Mouse (Mus musculus) limb, embryonic 15.5 days (tissue): ENCODE measurements around the gene Vwa7. TPM values are rescaled to one million over a fixed set of nuclear protein-coding genes. Genes with fewer than 3 reads are reported as not detected.

ENCODE experiments used
- ATAC-seq: fragments of 200-750 bp; cut with Nextera tagmentation; 2 replicates; pipeline ENCODE4 v1.8.0; 2017; ENCODE audit warnings: low read depth, moderate TSS enrichment; ENCODE audit not compliant: insufficient number of reproducible peaks, low FRiP score, low TSS enrichment
- H3K27ac ChIP-seq: fragments of 300-500 bp; sonication (generic); 2 replicates; pipeline ENCODE4 v1.5.1; 2015; ENCODE audit warnings: moderate library complexity, mild to moderate bottlenecking, inconsistent platforms
- H3K27me3 ChIP-seq: fragments of 300-500 bp; sonication (generic); 2 replicates; pipeline ENCODE4 v1.6.1; 2015; ENCODE audit warnings: inconsistent platforms
- H3K36me3 ChIP-seq: fragments of 300-500 bp; sonication (generic); 2 replicates; pipeline ENCODE4 v1.6.1; 2015; ENCODE audit warnings: inconsistent platforms
- H3K4me1 ChIP-seq: fragments of 300-500 bp; sonication (generic); 2 replicates; pipeline ENCODE4 v1.6.1; 2015; ENCODE audit warnings: inconsistent platforms
- H3K4me2 ChIP-seq: fragments of 300-500 bp; sonication (generic); 2 replicates; pipeline ENCODE4 v1.6.1; 2015; ENCODE audit warnings: mild to moderate bottlenecking, inconsistent platforms
- H3K4me3 ChIP-seq: fragments of 300-500 bp; sonication (generic); 2 replicates; pipeline ENCODE4 v1.5.1; 2015; ENCODE audit warnings: mild to moderate bottlenecking, inconsistent platforms
- H3K9ac ChIP-seq: fragments of 300-500 bp; sonication (generic); 2 replicates; pipeline ENCODE4 v1.6.1; 2015; ENCODE audit warnings: inconsistent platforms
- H3K9me3 ChIP-seq: fragments of 300-500 bp; sonication (generic); 2 replicates; pipeline ENCODE4 v1.6.1; 2016; ENCODE audit warnings: inconsistent platforms
- WGBS: fragments of 180-500 bp; shearing (Covaris S2); methylation state at CpG from one replicate; pipeline ENCODE4 v1.1.7; 2015; 5-methylcytosine and 5-hydroxymethylcytosine counted together
- polyA plus RNA-seq: library from polyadenylated mRNA; unstranded; fragments of >200 nt; fragmentation: Nextera tagmentation; extraction: Ambion mirVana; gene quantifications from 2 replicates; pipeline ENCODE4 v1.2.1, GENCODE M21; 2015

Vwa7 gene
- polyA plus RNA-seq, 1 experiment from 2014 or later = 0.18 TPM

DNA sequence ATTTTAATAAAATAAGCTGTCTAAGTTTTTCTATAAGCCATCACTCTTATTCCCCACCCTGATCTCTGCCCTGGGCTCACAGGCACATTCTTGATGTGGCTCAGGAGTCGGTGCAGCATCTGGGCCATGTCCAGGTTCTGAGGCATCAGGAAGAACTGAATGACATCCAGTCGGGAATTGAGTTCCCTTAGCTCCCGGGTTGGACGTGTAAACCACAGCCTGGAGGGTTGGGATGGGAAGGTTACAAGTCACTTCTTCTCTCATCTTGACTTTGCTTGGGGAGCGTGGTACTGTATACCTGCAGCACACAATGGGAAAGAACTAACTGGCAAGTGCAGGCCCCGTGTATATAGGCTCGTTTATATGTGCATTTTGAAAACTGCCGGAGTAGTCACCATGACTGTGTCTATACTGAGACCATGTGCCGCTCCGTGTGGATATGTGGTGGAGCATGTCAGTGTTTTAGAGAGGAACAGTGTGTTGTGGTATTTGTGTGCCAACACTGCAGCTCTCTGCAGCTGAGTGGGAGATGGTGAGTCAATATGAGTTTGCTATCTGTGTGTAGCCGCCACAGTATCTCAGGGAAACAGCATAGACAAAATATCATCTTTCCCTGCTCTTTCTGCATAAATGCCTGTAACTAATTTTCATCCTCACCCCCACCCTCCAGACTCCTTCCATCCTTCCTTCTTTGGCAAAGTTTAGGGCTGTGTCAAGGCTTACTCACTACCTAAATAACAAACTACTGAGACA is 22.9 kb downstream of the Vwa7 start:
- Histone ChIP-seq H3K4me2 (no peak overlapping the region), H3K9me3 (no peaks in the 10 kb centered on the region), H3K4me3 (no peak overlapping the region), H3K9ac (no peak overlapping the region), H3K4me1 (no peaks in the 10 kb centered on the region), H3K27ac (no peak overlapping the region), H3K36me3 (no peaks in the 10 kb centered on the region), H3K27me3 (no peaks in the 10 kb centered on the region)
- 83% methylated on average over 11 of the region's 11 CpGs for WGBS
- no peak for ATAC-seq

DNA sequence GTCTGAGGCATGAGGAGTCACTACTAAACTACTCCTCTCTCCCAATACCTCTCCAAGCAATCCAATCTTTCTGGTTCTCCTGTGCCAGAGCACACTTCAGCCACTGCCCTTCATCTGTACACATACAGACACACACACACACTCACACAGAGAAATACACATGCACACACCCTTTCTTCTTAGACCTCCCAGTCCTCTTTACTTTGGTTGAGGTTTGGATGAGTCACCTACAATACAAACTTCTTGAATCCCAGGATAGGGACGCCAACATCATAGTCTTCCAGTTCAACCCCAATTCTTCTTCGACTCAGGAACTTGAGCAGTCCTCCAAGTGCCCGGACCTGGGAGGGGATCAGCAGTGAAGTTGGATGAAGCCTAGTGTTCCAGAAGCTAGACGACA is 27.4 kb downstream of the Vwa7 start:
- no peak for ATAC-seq
- Histone ChIP-seq H3K36me3 (no peaks in the 10 kb centered on the region), H3K4me3 (no peak overlapping the region), H3K9ac (no peak overlapping the region), H3K4me1 (peaks cover 30% of the 10 kb centered on the region), H3K9me3 (no peaks in the 10 kb centered on the region), H3K4me2 (no peak overlapping the region), H3K27me3 (no peaks in the 10 kb centered on the region), H3K27ac (no peak overlapping the region)
- 78% methylated on average over 4 of the region's 4 CpGs for WGBS

DNA sequence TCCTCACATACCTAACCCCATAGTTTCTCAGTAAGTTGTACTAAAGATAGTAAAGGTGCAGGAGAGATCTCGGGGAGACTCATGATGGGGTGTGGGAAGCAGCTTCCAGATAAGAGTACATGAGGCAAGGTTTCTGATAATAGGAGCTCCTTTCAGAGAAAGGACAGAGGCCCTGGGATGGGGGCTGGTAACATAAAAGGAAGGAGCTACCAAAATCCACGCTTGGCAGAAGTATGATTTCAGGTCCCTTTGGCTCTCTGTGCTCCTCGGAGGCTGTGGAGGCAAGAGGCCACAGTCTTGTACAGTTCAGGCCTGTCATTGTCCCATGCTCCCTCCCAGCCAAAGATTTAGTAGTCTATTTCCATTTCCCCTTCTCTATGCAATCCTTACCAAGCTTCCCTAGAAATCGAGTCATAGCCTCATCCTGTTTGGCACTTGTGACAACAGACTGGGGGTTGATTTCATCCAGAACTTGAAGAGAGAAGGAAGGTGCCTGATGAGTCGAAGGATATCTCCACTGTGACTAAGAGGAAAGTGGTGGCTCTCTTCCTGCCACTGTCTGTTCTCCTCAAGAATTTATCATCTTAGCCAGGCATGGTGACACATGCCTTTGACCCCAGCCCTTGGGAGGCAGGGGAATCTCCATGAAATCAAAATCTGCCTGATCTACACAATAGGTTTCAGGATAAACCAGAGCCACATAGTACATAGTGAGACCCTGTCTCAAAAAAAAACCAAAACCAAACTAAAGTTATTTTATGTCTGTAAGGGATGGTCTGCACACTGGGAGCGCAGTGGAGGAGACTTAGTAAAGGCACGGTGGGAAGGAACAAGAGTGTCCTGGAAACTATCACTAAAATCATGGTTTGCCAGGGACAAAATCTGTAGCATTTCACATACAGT is 28.8 kb downstream of the Vwa7 start:
- H3K27ac ChIP-seq = no peak overlapping the region

DNA sequence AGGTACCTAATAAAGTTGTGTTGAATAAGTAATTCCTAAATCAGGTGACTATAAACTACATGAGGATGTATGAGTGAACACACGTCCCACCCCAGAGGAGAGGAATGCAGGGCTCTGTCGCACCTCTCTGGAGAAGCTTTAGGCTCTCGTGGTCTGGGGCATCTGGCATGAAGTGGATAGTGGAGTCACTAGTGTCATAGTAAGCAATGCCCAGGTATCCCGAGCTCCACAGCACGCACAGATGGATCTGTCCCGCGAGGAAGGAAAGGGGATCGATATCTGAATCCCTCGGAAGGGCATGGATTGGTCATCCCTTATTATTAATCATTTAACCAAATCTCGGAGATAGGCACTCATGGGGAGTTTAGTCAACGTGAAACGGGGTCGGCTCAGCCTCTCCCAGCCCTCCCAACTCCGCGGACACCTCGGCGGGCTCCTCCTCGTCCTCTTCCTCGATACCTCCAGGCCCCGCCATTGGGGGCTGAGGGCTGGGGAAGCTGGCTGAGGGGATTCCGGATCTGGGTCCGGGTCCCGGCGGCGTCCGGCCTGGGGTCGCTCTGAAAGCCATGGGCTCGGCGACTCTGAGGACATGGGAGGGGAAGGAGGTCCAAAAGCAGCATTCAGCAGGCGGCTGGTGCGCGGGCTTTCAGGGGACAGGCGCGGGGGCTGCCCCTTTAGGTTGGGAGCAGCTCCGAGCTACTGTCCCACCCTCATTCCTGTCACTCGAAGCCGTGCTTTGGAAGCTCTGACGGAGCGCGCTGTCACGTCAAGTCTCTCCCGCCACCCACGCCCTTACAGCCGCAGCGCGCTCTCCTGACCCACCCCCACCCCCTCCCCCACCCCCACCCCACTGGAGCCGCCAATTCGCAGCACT is 29.7 kb downstream of the Vwa7 start:
- Histone ChIP-seq H3K4me2 (peak overlapping the region; percentile 97), H3K9ac (peak overlapping the region; percentile 84), H3K27ac (peak overlapping the region; percentile 99), H3K4me1 (peaks cover 43% of the 10 kb centered on the region), H3K4me3 (peak overlapping the region; percentile 59), H3K36me3 (no peaks in the 10 kb centered on the region), H3K27me3 (no peaks in the 10 kb centered on the region), H3K9me3 (no peaks in the 10 kb centered on the region)
- WGBS = 4% methylated on average over 40 of the region's 48 CpGs
- peak; percentile 81 for ATAC-seq

More for the DNA sequence above, 28.8 kb downstream of the Vwa7 start:
- peak overlapping the region; percentile 59 for H3K4me3 ChIP-seq
- ATAC-seq = no peak
- H3K36me3 ChIP-seq = no peaks in the 10 kb centered on the region
- no peaks in the 10 kb centered on the region for H3K27me3 ChIP-seq
- no peaks in the 10 kb centered on the region for H3K9me3 ChIP-seq
- 81% methylated on average over 7 of the region's 7 CpGs for WGBS
- H3K4me2 ChIP-seq = peak overlapping the region; percentile 97
- H3K4me1 ChIP-seq = peaks cover 43% of the 10 kb centered on the region
- H3K9ac ChIP-seq = no peak overlapping the region

DNA sequence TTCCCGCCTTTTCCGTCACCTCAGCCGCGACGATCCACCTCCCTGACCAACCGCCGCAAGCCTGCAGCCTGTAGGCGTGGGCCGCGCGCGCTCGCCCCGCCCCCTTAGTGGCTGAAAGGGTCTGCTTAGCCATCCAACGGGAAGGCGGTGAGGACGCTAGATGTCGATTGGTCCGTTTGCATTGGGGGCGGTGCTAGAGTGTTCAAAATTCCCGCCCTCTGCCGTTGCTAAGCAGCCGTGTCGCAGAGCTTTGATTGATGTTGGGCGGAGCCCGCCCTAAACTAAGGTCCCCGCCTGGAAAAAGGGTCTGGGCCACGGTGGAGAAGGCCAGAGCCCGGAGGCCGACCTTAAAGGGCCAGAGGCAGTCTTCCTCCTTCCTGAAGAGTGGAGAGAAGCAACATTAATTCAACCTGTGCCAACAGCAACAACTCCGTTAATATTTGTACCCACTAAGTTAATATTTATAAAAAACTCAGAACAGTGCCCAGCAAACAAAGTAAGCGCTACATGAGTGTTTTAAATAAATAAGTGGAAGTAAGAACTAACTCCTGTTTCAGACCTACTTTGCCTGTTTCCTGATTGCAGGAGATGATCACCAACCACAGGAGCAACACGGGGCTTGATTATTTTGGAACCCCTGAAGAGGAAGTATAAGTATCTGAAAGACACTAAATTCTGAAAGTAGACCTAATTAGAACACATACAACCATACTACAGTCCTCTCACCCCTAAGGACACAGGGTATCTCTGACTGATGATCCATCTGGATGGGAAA is 30.5 kb downstream of the Vwa7 start, which contains the start of gene Msh5:
TSS of gene Msh5 (minus strand) at position 65 of the 775 bp plus-strand sequence.
- peak within 1 kb of the TSS; percentile 84 for H3K9ac ChIP-seq
- H3K9me3 ChIP-seq = no peaks in the 10 kb centered on the region
- ATAC-seq = peak; percentile 97
- peaks cover 45% of the 10 kb centered on the region for H3K4me1 ChIP-seq
- WGBS = 2% methylated on average over 33 of the region's 33 CpGs
- no peaks in the 10 kb centered on the region for H3K27me3 ChIP-seq
- peak within 1 kb of the TSS; percentile 99 for H3K27ac ChIP-seq
- H3K4me2 ChIP-seq = peak within 1 kb of the TSS; percentile 97
- no peaks in the 10 kb centered on the region for H3K36me3 ChIP-seq
- H3K4me3 ChIP-seq = peak within 1 kb of the TSS; percentile 59

DNA sequence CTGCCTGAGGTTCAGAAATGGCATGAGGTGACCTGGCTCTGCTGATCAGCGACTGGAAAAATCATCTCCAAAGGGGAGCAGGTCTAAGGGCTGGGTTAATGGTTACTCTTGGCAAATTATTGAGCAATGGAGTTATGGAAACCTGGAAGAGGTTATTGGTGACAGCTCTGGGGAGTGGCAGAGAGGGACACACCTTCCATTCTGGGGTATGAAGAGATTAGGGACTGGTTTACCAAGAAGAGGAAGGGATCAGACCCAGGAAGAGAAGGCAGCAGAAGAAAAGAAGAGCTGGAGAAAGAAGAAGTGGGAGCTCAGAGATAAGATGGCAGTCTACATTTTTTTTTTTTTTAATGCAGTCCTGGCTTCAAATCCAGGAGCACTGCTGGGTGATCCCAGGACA is 31.3 kb downstream of the Vwa7 start:
- Histone ChIP-seq H3K27ac (peak overlapping the region; percentile 99), H3K4me2 (peak overlapping the region; percentile 17; the same call in 1 of the 2 replicates), H3K36me3 (peaks cover 7% of the 10 kb centered on the region), H3K4me1 (peaks cover 53% of the 10 kb centered on the region), H3K9ac (no peak overlapping the region), H3K4me3 (no peak overlapping the region), H3K9me3 (no peaks in the 10 kb centered on the region), H3K27me3 (no peaks in the 10 kb centered on the region)
- WGBS = 53% methylated on average over 1 of the region's 1 CpGs
- ATAC-seq = no peak

DNA sequence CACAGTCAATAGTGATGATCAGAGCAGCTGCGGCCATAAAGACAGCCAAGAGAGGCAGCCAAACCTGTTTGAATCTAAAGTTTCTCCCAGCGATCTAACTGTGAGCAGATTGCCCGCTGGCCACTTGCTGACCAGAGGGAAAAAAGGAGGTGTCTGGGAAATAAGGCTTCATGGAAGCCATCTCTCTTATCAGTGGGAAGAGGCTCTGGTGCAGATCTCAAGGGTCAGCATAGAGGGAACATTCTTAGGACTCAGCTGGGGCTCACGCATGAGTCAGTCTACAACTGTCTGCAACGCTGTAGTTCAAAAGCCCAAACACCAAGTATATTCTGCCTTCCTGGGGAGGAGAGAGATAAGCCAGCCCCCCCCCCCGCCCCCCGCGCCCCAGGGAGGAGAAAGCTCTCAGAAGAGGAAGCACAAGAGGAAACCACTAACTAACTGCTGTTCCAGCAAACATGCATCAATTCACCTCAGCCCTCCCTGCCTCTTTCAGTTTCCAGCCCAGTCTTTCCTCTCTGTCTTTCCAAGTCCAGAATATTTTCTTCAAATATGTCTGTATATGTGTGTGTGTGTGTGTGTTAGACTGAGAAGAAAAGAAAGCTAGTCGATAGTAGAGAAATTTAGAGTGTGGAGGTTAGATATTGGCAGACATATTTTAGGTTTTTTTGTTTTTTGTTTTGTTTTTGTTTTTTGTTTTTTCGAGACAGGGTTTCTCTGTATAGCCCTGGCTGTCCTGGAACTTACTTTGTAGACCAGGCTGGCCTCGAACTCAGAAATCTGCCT is 32.0 kb downstream of the Vwa7 start:
- H3K9ac ChIP-seq = no peak overlapping the region

DNA sequence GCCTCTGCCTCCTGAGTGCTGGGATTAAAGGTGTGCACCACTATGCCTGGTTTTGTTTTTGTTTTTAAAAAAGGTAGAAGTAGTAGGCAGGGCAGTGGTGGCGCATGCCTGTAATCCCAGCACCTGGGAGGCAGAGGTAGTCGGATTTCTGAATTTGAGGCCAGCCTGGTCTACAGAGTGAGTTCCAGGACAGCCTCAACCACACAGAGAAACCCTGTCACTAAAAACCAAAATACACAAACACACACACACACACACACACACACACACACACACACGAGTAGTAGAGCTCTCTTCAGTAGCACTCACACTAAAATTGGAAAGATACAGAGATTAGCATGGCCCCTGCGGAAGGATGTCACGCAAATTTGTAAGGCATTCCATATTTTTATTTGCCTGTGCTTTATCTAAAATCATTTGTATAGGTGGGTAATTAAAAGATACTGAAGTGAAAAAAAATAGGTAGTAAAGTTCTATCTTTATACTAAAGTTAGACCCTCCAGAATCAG is 32.6 kb downstream of the Vwa7 start:
- no peaks in the 10 kb centered on the region for H3K9me3 ChIP-seq
- H3K4me2 ChIP-seq = peak overlapping the region; percentile 70
- no peaks in the 10 kb centered on the region for H3K27me3 ChIP-seq
- H3K4me1 ChIP-seq = peaks cover 57% of the 10 kb centered on the region
- 73% methylated on average over 5 of the region's 5 CpGs for WGBS
- peak overlapping the region; percentile 99 for H3K27ac ChIP-seq
- no peak for ATAC-seq
- peak overlapping the region; percentile 66; the same call in 1 of the 2 replicates for H3K4me3 ChIP-seq
- peaks cover 20% of the 10 kb centered on the region for H3K36me3 ChIP-seq
- H3K9ac ChIP-seq = no peak overlapping the region

More for the DNA sequence above, 32.0 kb downstream of the Vwa7 start:
- ATAC-seq = no peak
- WGBS = 32% methylated on average over 11 of the region's 11 CpGs
- H3K4me2 ChIP-seq = peak overlapping the region; percentile 17; the same call in 1 of the 2 replicates
- no peaks in the 10 kb centered on the region for H3K9me3 ChIP-seq
- H3K4me3 ChIP-seq = no peak overlapping the region
- no peaks in the 10 kb centered on the region for H3K27me3 ChIP-seq
- H3K36me3 ChIP-seq = peaks cover 13% of the 10 kb centered on the region
- H3K27ac ChIP-seq = peak overlapping the region; percentile 99
- H3K4me1 ChIP-seq = peaks cover 57% of the 10 kb centered on the region

DNA sequence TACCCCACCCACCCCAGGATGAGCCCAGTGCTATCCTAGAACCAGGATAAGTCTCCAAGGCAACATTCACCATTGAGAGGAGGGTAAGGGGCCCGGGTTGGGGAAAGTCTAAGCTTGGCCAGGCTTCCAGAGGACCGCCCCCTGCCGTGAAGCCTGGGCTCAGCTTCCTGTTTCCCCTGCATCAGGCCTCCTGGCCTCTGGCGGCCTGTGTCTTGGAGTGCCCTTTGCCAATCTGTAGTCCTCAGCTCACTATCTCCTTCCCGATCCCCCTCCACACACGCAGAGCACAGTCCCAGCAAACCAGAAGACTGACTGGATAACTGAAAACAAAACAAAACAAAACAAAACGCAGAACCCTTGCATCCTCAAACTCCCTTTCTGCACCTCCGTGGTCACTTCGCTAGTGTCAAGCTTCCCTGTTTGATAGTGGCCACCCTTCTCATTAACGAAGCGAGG is 33.2 kb downstream of the Vwa7 start, which contains the start of gene Clic1:
TSS of gene Clic1 (plus strand) at position 406 of the 456 bp plus-strand sequence.
- Histone ChIP-seq H3K36me3 (peaks cover 24% of the 10 kb centered on the region), H3K9ac (peak within 1 kb of the TSS; percentile 70), H3K9me3 (no peaks in the 10 kb centered on the region), H3K27ac (peak within 1 kb of the TSS; percentile 99), H3K27me3 (no peaks in the 10 kb centered on the region), H3K4me2 (peak within 1 kb of the TSS; percentile 70), H3K4me3 (peak within 1 kb of the TSS; percentile 66), H3K4me1 (peaks cover 57% of the 10 kb centered on the region)
- 1% methylated on average over 11 of the region's 11 CpGs for WGBS
- ATAC-seq = 0 out of 2 replicates have a peak, but pooled peaks have one; percentile 12
